Mouse (Mus musculus) embryonic facial prominence, embryonic 15.5 days (tissue): ENCODE data around the gene Tigar. TPM values are rescaled to one million over a fixed set of nuclear protein-coding genes. Genes with fewer than 3 reads are reported as not detected.

Source experiments
- ATAC-seq: fragments of 200-750 bp; cut with Nextera tagmentation; 2 replicates; pipeline ENCODE4 v1.8.0; 2017; ENCODE audit warnings: low read depth, moderate TSS enrichment; ENCODE audit not compliant: insufficient number of reproducible peaks, low FRiP score, low TSS enrichment
- H3K27ac ChIP-seq: fragments of 300-500 bp; sonication (generic); replicated peaks from 2 replicates; pipeline ENCODE4 v1.5.1; 2015; ENCODE audit warnings: mild to moderate bottlenecking, inconsistent platforms
- H3K27me3 ChIP-seq: fragments of 300-500 bp; sonication (generic); 2 replicates; pipeline ENCODE4 v1.6.1; 2015; ENCODE audit warnings: inconsistent platforms
- H3K36me3 ChIP-seq: fragments of 300-500 bp; sonication (generic); 2 replicates; pipeline ENCODE4 v1.6.1; 2015; ENCODE audit warnings: mild to moderate bottlenecking, inconsistent platforms
- H3K4me1 ChIP-seq: fragments of 300-500 bp; sonication (generic); 2 replicates; pipeline ENCODE4 v1.6.1; 2015; ENCODE audit warnings: inconsistent platforms
- H3K4me2 ChIP-seq: fragments of 300-500 bp; sonication (generic); replicated peaks from 2 replicates; pipeline ENCODE4 v1.6.1; 2015; ENCODE audit warnings: mild to moderate bottlenecking, inconsistent platforms
- H3K4me3 ChIP-seq: fragments of 300-500 bp; sonication (generic); replicated peaks from 2 replicates; pipeline ENCODE4 v1.5.1; 2015; ENCODE audit warnings: mild to moderate bottlenecking, inconsistent platforms
- H3K9ac ChIP-seq: fragments of 300-500 bp; sonication (generic); 2 replicates; pipeline ENCODE4 v1.6.1; 2015; ENCODE audit warnings: inconsistent platforms
- H3K9me3 ChIP-seq: fragments of 300-500 bp; sonication (generic); replicated peaks from 2 replicates; pipeline ENCODE4 v1.6.1; 2016; ENCODE audit warnings: inconsistent platforms
- WGBS: fragments of 180-500 bp; shearing (Covaris S2); methylation state at CpG from one replicate; pipeline ENCODE4 v1.1.7; 2015; 5-methylcytosine and 5-hydroxymethylcytosine counted together
- polyA plus RNA-seq: library from polyadenylated mRNA; unstranded; fragments of >200 nt; fragmentation: Nextera tagmentation; extraction: Ambion mirVana; gene quantifications from 2 replicates; pipeline ENCODE4 v1.2.1, GENCODE M21; 2015

Gene Tigar
- polyA plus RNA-seq, 1 experiment from 2014 or later = 2.7 TPM

DNA sequence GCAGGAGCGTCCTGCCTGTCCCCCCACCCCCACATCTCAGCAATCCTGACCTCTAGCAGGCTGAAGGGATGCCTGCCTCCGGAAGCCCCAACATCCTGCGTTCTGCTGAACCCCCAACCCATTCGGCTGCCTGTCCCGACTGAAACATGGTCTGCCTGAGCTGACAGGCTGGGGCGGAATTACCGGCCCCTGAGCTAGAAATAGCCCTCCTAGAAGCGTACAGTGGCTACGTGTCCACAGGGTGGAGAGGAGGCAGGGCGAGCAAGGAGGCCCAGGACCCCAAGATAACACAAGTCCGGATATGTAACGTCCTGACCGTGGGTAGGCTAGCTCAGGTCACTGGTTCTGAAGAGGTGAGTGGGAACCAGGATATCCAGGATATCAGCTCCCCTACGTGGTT, 44.5 kb downstream of the Tigar start:
- 11% methylated on average over 14 of the region's 14 CpGs for WGBS
- no peaks in the 10 kb centered on the region for H3K9me3 ChIP-seq
- H3K27me3 ChIP-seq = no peaks in the 10 kb centered on the region; the same call in 1 of the 2 replicates
- H3K4me3 ChIP-seq = no peak overlapping the region
- H3K27ac ChIP-seq = no peak overlapping the region
- H3K4me1 ChIP-seq = no peaks in the 10 kb centered on the region
- H3K4me2 ChIP-seq = 0 out of 2 replicates have a peak overlapping the region, but pooled peaks have one; percentile 0
- H3K36me3 ChIP-seq = no peaks in the 10 kb centered on the region
- H3K9ac ChIP-seq = no peak overlapping the region
- peak; percentile 34; the same call in 1 of the 2 replicates for ATAC-seq

DNA sequence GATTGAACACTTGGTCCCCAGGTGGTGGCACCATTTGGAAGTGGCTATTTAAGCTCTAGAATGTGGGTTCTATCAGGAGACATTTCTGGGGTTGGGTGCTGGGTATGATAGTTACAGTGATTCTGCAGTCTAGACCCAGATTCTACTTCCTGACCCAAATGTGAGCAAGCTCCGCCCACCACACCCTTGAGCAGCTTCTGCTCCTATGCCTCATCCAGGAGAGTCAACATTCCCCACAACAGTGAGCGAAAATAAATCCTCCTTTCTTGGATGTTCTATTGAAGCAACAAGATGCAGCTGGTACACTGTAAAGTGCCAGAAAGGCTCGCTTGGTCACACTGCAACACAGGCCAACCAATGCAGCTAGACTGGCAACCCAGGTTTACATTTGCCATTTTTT, 45.4 kb downstream of the Tigar start:
- no peak overlapping the region for H3K4me3 ChIP-seq
- WGBS = 82% methylated on average over 3 of the region's 3 CpGs
- H3K4me2 ChIP-seq = no peak overlapping the region
- no peak overlapping the region for H3K27ac ChIP-seq
- no peaks in the 10 kb centered on the region; the same call in 1 of the 2 replicates for H3K27me3 ChIP-seq
- H3K9me3 ChIP-seq = no peaks in the 10 kb centered on the region
- H3K4me1 ChIP-seq = no peaks in the 10 kb centered on the region
- ATAC-seq = no peak
- H3K9ac ChIP-seq = no peak overlapping the region
- H3K36me3 ChIP-seq = no peaks in the 10 kb centered on the region

DNA sequence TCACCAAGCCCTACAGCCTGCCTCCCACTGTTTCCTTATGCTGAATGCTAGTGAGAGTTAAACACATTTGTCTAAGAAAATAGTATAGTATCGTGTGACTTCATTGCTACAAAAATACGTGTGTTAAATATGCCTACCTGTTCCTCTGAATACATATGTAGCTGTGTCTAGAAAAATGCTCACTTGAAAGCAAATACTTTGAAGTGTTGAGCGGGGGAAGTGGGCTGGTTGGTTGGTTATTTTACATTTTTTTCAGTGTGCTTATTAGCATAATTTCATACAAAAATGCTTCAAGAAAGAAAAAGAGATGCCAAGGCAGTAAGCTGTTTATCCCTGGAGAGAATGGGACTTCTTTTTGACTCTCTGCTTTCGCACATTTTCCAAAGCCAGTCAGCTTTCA, 49.4 kb downstream of the Tigar start:
- 50% methylated on average over 4 of the region's 4 CpGs for WGBS
- Histone ChIP-seq H3K27ac (no peak overlapping the region), H3K9me3 (no peaks in the 10 kb centered on the region)

DNA sequence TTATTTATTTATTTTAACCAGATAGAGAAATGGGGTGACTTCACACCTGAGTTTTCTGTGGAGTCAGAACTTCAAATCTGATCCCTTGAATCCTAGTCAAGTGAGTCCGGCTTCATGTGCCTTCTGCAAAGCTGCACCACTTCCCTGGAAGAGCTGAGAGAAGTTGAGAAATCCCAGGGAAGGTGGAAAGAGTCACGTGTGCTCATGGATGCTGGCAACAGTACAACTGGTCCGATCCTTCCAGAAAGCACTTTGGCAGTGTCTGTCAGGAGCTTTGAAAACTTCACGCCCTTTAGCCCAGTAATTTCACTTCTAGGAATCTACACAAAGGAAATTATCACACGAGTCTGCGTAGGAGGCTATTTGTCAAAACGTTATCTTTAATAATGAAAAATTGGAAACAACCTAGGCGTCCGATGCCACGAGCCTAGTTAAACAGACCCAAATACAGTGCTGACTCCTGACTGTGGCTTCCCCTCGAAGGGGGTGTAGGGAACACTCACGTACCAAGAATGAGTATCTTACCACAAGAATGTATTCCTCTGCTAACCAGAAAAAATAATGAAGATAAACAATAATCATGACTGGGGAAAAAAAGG, 52.3 kb downstream of the Tigar start:
- H3K36me3 ChIP-seq = no peaks in the 10 kb centered on the region
- H3K27ac ChIP-seq = no peak overlapping the region
- H3K4me1 ChIP-seq = no peaks in the 10 kb centered on the region
- H3K4me3 ChIP-seq = no peak overlapping the region
- H3K9ac ChIP-seq = no peak overlapping the region
- no peak overlapping the region for H3K4me2 ChIP-seq
- ATAC-seq = no peak
- H3K9me3 ChIP-seq = no peaks in the 10 kb centered on the region
- 72% methylated on average over 12 of the region's 12 CpGs for WGBS
- no peaks in the 10 kb centered on the region for H3K27me3 ChIP-seq

More for the DNA sequence above, 49.4 kb downstream of the Tigar start:
- ATAC-seq = no peak
- Histone ChIP-seq H3K9ac (no peak overlapping the region), H3K4me1 (no peaks in the 10 kb centered on the region), H3K4me3 (no peak overlapping the region), H3K4me2 (no peak overlapping the region), H3K27me3 (no peaks in the 10 kb centered on the region), H3K36me3 (no peaks in the 10 kb centered on the region)

DNA sequence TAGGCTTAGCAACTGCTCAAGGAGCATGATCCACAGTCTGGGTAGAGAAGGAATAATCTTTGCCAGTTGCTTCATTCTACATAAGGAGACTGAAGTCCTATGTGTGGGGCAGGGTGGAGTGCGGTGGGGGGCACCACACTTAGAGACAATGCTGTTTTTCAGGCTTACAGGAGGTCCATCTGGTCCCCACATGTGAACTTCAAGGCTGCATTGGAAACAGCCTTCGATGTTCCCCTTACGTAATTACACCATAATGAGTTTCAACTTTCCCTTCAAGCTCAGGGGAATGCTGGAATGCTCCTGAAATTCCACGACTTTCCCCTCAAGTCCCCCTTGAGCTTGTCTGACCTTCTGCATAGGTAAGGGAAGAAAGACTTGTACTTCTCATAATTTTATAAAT, 58.5 kb downstream of the Tigar start:
- 34% methylated on average over 4 of the region's 4 CpGs for WGBS
- H3K4me3 ChIP-seq = no peak overlapping the region
- peak; percentile 75; the same call in 1 of the 2 replicates for ATAC-seq
- H3K4me2 ChIP-seq = no peak overlapping the region
- no peaks in the 10 kb centered on the region for H3K9me3 ChIP-seq
- no peak overlapping the region for H3K9ac ChIP-seq
- H3K4me1 ChIP-seq = no peaks in the 10 kb centered on the region; the same call in 1 of the 2 replicates
- peak overlapping the region; percentile 78 for H3K27ac ChIP-seq
- H3K27me3 ChIP-seq = no peaks in the 10 kb centered on the region
- H3K36me3 ChIP-seq = no peaks in the 10 kb centered on the region

DNA sequence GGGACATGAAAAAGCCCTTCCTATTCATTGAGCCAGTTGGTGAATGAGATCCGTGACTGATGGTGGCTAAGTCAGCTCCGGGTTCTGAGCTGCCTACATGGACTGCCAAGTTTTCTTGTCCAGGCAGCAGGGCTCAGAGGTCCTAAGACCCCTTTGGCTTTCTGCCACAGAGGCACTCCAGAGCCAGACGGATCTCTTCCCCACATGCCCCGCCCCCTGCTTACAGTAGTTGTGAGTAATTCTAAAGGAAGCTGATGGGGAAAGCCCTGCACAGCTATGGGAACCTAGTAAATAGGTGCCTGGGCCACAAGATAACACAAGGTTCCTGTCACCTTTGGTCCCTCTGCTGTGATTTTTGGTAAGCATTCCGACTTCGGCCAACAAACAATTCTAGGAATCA, 64.4 kb downstream of the Tigar start:
- H3K27ac ChIP-seq = no peak overlapping the region
- H3K4me3 ChIP-seq = no peak overlapping the region
- H3K36me3 ChIP-seq = no peaks in the 10 kb centered on the region
- H3K9ac ChIP-seq = no peak overlapping the region
- WGBS = 51% methylated on average over 6 of the region's 6 CpGs
- H3K4me2 ChIP-seq = no peak overlapping the region
- no peaks in the 10 kb centered on the region for H3K9me3 ChIP-seq
- no peaks in the 10 kb centered on the region for H3K4me1 ChIP-seq
- ATAC-seq = no peak
- no peaks in the 10 kb centered on the region for H3K27me3 ChIP-seq

Other genes starting within 250 kb of the Tigar start
- gene Dyrk4, start 187.7 kb downstream of the Tigar start, polyA plus RNA-seq = 0.62 and 1.2 TPM in 2 replicates
- gene Rad51ap1, start 170.0 kb downstream of the Tigar start, polyA plus RNA-seq = 47.2 and 47.4 TPM in 2 replicates
- gene D6Wsu163e, start 169.6 kb downstream of the Tigar start, polyA plus RNA-seq = 17.1 and 19.2 TPM in 2 replicates
- gene Fgf6, start 94.0 kb downstream of the Tigar start, polyA plus RNA-seq = 1.7 and 2.8 TPM in 2 replicates
- 0.20 and 0.35 TPM in 2 replicates for gene Fgf23, start 36.7 kb downstream of the Tigar start, polyA plus RNA-seq
- gene Ccnd2, start 42.6 kb upstream of the Tigar start, polyA plus RNA-seq = 918 and 948 TPM in 2 replicates